Mouse (Mus musculus) liver, postnatal 0 days (tissue): ENCODE data around the gene Tox4. TPM values are rescaled to one million over a fixed set of nuclear protein-coding genes. Genes with fewer than 3 reads are reported as not detected.
A peak's percentile ranks its signal among the peaks of the same experiment; 100 is the strongest.

Experiments used
- ATAC-seq: fragments of 200-750 bp; cut with Nextera tagmentation; 2 replicates; pipeline ENCODE4 v1.8.0; 2017; ENCODE audit warnings: mild to moderate bottlenecking, moderate library complexity
- DNase-seq: peaks from one replicate; pipeline ENCODE4 v3.0.0-alpha.2; 2016
- H3K27ac ChIP-seq: fragments of 300-500 bp; sonication (generic); 2 replicates; pipeline ENCODE4 v1.5.1; 2014; ENCODE audit warnings: antibody characterized with exemption, moderate library complexity, mild to moderate bottlenecking, low read depth
- H3K27me3 ChIP-seq: fragments of 300-500 bp; sonication (generic); 2 replicates; pipeline ENCODE4 v1.6.1; 2014; ENCODE audit warnings: low read length, control low read depth, mixed read lengths; ENCODE audit not compliant: insufficient read depth
- H3K36me3 ChIP-seq: fragments of 300-500 bp; sonication (generic); replicated peaks from 2 replicates; pipeline ENCODE4 v1.6.1; 2014; ENCODE audit warnings: mild to moderate bottlenecking, control low read depth, low read length, moderate library complexity, mixed read lengths; ENCODE audit not compliant: insufficient read depth
- H3K4me1 ChIP-seq: fragments of 300-500 bp; sonication (generic); 2 replicates; pipeline ENCODE4 v1.6.1; 2014; ENCODE audit warnings: antibody characterized with exemption, mild to moderate bottlenecking, control low read depth; ENCODE audit not compliant: insufficient read depth
- H3K4me2 ChIP-seq: fragments of 300-500 bp; sonication (generic); 2 replicates; pipeline ENCODE4 v1.6.1; 2014; ENCODE audit warnings: low read depth, mild to moderate bottlenecking, low read length, moderate library complexity, mixed read lengths
- H3K4me3 ChIP-seq: fragments of 300-500 bp; sonication (generic); 2 replicates; pipeline ENCODE4 v1.5.1; 2014; ENCODE audit warnings: low read depth, low read length
- H3K9ac ChIP-seq: fragments of 300-500 bp; sonication (generic); replicated peaks from 2 replicates; pipeline ENCODE4 v1.6.1; 2014; ENCODE audit warnings: mild to moderate bottlenecking, moderate library complexity
- H3K9me3 ChIP-seq: fragments of 300-500 bp; sonication (generic); 2 replicates; pipeline ENCODE4 v1.6.1; 2016; ENCODE audit warnings: mild to moderate bottlenecking, control low read depth, low read length, mixed read lengths
- CTCF ChIP-seq: sonication (generic); IDR thresholded peaks from 2 replicates; pipeline ENCODE4 v1.5.1; 2016; ENCODE audit warnings: antibody characterized with exemption, low read depth
- EP300 ChIP-seq: IDR thresholded peaks from 2 replicates; pipeline ENCODE4 v1.6.1; 2016; ENCODE audit warnings: antibody characterized with exemption, low read depth, mild to moderate bottlenecking
- WGBS: fragments of 180-500 bp; shearing (Covaris S2); extraction: QIAGEN DNeasy Blood & Tissue Kit; methylation state at CpG from one replicate; pipeline ENCODE4 v1.1.7; 2014; ENCODE audit not compliant: insufficient replicate concordance; 5-methylcytosine and 5-hydroxymethylcytosine counted together
- polyA plus RNA-seq: library from polyadenylated mRNA; unstranded; fragments of >200 nt; fragmentation: Nextera tagmentation; extraction: Ambion mirVana; gene quantifications from 2 replicates; pipeline ENCODE4 v1.2.1, GENCODE M21; 2015

Tox4 gene
- polyA plus RNA-seq, 1 experiment from 2014 or later: 13.4 TPM

DNA sequence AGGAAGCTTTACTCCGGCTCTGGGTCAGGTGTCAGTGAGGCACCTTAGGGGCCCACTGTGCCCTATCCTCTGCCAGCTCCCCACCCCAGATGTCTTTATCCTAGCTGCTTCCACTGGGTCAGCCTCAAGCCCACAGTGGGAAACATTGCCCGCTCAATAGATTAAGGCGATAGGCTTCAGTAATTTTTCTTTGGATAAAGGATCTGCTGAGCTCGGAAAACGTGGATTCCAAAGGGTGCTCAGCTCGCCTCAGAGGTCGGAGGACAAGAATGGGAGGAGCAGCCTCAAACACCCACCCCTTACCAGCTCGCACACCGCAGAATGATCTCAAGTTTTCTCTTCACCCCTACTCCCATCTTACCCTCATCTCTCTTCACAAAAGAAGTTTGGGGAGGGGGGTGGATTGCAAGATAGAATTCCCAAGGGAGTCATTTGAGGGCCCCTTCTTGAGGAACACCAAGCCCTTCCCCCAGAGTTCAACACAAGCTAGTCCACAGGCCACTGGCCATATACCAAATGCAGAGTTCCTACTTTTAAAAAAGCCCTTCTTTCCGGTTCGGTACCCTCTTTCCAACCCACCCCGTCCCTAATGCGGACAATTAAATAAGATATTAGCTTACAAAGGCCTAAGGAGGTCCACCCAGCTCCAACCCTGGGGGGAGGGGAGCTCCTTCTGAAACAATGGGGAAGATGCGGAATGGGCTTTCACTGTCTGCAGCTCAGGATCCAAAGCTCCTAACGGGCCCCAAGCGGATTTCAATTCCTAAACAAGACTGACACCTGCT lies 37.7 kb downstream of the Tox4 start:
- Histone ChIP-seq H3K27ac (no peak overlapping the region), H3K27me3 (peaks cover 15% of the 10 kb centered on the region), H3K4me2 (peak overlapping the region; percentile 97), H3K4me3 (peak overlapping the region; percentile 70), H3K36me3 (no peaks in the 10 kb centered on the region), H3K9ac (peak overlapping the region; percentile 68; the same call in 1 of the 2 replicates), H3K4me1 (0 out of 2 replicates have a peak, but pooled peaks cover 5% of the 10 kb centered on the region), H3K9me3 (no peaks in the 10 kb centered on the region)
- WGBS: 18% methylated on average over 16 of the region's 16 CpGs
- no peak for TF ChIP-seq CTCF
- TF ChIP-seq EP300: no peak
- DNase-seq: no peak
- peak; percentile 62 for ATAC-seq

DNA sequence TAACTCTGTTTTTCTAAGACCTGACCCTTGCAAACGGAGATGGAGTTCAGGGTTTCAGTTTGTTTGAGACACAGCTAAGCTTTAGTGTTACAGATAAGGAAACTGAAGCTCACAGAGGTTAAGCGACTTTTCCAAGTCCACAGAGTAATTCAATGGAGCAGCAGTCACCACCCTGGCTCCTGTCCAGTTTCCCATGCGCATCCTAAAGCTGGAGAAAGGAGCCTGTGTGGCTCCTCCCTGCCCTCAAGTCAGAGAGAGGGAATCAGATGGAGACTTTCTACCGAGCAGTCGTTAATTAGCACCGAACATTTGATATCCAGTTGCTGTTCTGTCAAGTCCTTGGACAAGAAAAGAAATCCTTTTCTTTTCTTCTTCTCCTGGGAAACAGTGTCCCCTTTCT lies 40.4 kb downstream of the Tox4 start:
- Histone ChIP-seq H3K4me2 (no peak overlapping the region), H3K27ac (no peak overlapping the region), H3K4me1 (0 out of 2 replicates have a peak, but pooled peaks cover 5% of the 10 kb centered on the region), H3K9me3 (no peaks in the 10 kb centered on the region), H3K27me3 (peaks cover 20% of the 10 kb centered on the region), H3K36me3 (no peaks in the 10 kb centered on the region), H3K9ac (no peak overlapping the region), H3K4me3 (no peak overlapping the region)
- 63% methylated on average over 6 of the region's 6 CpGs for WGBS
- no peak for ATAC-seq
- TF ChIP-seq CTCF: no peak
- no peak for TF ChIP-seq EP300
- no peak for DNase-seq

DNA sequence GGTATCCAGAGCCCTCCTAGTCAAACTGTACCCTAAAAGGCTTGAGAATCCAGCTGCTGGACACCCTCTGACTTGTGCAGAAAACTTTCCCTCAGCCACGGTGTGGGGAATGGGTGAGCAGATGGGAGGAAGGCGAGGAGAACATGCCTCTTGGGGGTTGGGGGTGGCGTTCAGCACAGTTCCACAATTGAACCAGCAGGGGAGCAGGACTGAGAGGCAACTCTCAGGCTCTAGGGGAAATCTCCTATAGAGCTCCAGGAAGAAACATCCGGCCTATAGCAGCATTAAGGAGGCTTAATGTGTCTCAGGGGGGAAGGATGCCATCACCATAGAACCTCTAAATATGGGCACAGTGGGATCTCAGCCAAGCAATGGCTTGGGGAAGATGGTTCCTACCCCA lies 46.9 kb downstream of the Tox4 start:
- no peaks in the 10 kb centered on the region for H3K9me3 ChIP-seq
- no peak overlapping the region for H3K9ac ChIP-seq
- H3K4me2 ChIP-seq: no peak overlapping the region
- no peak for DNase-seq
- peak; percentile 31 for TF ChIP-seq CTCF
- no peak for TF ChIP-seq EP300
- no peaks in the 10 kb centered on the region for H3K36me3 ChIP-seq
- no peak overlapping the region for H3K27ac ChIP-seq
- ATAC-seq: no peak
- H3K4me3 ChIP-seq: no peak overlapping the region
- WGBS: 27% methylated on average over 4 of the region's 4 CpGs
- no peaks in the 10 kb centered on the region for H3K4me1 ChIP-seq
- peaks cover 47% of the 10 kb centered on the region for H3K27me3 ChIP-seq

DNA sequence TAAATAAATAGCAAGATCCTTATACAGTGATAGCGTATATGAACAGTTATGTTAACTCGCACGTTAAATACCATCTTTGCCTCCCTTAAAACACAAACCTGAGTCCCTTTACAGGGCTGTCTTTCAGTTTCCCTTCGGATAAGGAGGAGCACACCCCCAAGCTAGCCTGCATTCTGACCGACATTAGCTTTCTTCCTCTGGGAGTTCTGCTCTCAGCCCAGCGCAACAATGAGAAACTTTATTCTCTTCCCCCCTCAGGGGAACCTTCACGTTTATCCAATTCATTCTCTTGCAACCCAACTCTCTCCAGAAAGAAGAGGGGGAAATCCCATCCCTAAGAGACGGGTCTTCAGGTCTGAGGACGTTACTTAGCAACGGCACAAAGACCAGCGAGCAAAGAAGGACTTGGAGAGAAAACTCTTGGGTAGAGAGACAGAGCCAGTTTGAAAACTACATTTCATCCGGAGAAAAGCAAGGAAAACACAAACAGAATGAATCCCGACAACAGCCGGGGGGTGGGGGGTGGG lies 48.5 kb downstream of the Tox4 start:
- H3K4me3 ChIP-seq: peak overlapping the region; percentile 24; the same call in 1 of the 2 replicates
- H3K9ac ChIP-seq: no peak overlapping the region
- H3K27ac ChIP-seq: no peak overlapping the region
- TF ChIP-seq CTCF (no peak), EP300 (no peak)
- peaks cover 50% of the 10 kb centered on the region for H3K27me3 ChIP-seq
- no peaks in the 10 kb centered on the region for H3K36me3 ChIP-seq
- DNase-seq (no peak), ATAC-seq (no peak)
- H3K9me3 ChIP-seq: no peaks in the 10 kb centered on the region
- H3K4me1 ChIP-seq: no peaks in the 10 kb centered on the region
- H3K4me2 ChIP-seq: peak overlapping the region; percentile 62
- WGBS: 4% methylated on average over 14 of the region's 14 CpGs

DNA sequence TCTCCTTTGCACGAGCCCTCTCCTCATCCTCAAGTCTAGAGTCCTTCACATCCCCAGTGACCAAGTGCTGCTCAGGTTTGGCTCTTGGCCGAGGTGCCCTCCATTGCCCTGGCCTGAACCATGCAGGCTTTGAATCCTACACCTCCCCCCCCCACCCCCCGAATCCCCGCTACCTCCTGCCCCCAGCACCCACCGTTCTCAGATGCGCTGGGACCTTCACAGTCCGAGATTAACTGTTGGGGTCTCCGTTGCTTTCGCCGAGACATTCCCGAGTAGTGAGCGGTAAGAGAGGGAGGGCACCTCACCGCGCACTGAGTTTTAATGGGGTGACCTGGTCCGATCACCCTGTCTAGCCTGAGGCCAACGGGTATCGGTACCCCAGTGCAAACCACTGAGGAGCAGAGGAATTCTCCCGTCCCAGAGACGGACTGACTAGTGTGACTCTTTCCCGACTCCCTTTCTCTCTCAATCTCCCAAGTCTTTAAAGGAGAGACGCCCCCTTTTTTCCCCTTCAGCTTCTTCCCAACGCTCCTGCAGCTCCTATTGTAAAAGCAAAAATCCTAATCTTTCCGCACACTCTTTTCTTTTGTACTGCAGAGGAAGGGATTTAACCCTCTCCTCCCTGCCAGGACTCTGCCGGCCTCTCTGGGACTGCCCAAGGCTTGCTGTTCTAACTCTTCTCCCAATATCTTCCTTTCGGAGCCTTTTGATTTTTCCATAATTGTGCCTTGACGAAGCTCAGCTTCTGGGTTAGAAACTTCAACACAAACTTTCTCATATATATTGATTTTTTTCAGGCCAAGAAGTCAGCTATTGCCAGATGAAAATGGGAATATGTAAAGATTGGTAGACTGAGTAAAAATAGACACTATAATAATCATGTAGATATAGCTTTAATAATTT lies 49.2 kb downstream of the Tox4 start, which contains the start of gene Sall2:
Gene Sall2 (minus strand): TSS at position 853 of the 903 bp plus-strand sequence.
- no peak for ATAC-seq
- 5% methylated on average over 26 of the region's 26 CpGs for WGBS
- TF ChIP-seq CTCF (no peak), EP300 (no peak)
- Histone ChIP-seq H3K27ac (no peak within 1 kb of the TSS), H3K4me3 (peak within 1 kb of the TSS; percentile 24), H3K9me3 (no peaks in the 10 kb centered on the region), H3K36me3 (no peaks in the 10 kb centered on the region), H3K4me1 (no peaks in the 10 kb centered on the region), H3K4me2 (peak within 1 kb of the TSS; percentile 62), H3K27me3 (peaks cover 50% of the 10 kb centered on the region), H3K9ac (no peak within 1 kb of the TSS; the same call in 1 of the 2 replicates)
- DNase-seq: no peak
